Mouse (Mus musculus) lung, adult 2 months (tissue): ENCODE measurements around the gene Plekhg3. TPM values are rescaled to one million over a fixed set of nuclear protein-coding genes. Genes with fewer than 3 reads are reported as not detected.
A peak's percentile ranks its signal among the peaks of the same experiment; 100 is the strongest.

Source experiments
- DNase-seq: peaks from one replicate; pipeline ENCODE4 v3.0.0; 2022
- H3K4me1 ChIP-seq: fragments of 200-500 bp; 2 replicates; pipeline ENCODE4 v1.6.1; 2011; ENCODE audit warnings: low read length; ENCODE audit not compliant: control insufficient read depth, insufficient read depth
- H3K4me3 ChIP-seq: fragments of 200-500 bp; replicated peaks from 2 replicates; pipeline ENCODE3; 2011; ENCODE audit warnings: low read depth, mild to moderate bottlenecking, control low read depth, low read length; ENCODE audit errors: extremely low read depth
- CTCF ChIP-seq: fragments of 200-500 bp; IDR thresholded peaks from 2 replicates; pipeline ENCODE4 v1.5.1; 2011; ENCODE audit warnings: mild to moderate bottlenecking, low read length, control low read depth; ENCODE audit not compliant: insufficient read depth
- POLR2A ChIP-seq: fragments of 200-500 bp; IDR thresholded peaks from 2 replicates; pipeline ENCODE4 v1.6.1; 2011; ENCODE audit warnings: low read depth, mild to moderate bottlenecking, control low read depth, low read length, borderline replicate concordance; ENCODE audit errors: extremely low read depth
- WGBS: fragments of 180-500 bp; shearing (Covaris S2); methylation state at CpG from one replicate; pipeline ENCODE4 v1.1.7; 2018; 5-methylcytosine and 5-hydroxymethylcytosine counted together
- polyA plus RNA-seq: library from polyadenylated mRNA; depleted of rRNA; stranded (reverse); fragments of >200 nt; gene quantifications from 2 replicates; pipeline ENCODE4 v1.2.3, GENCODE M21; 2012

Plekhg3 gene
- polyA plus RNA-seq, 1 experiment, result 20.4 TPM

- peak overlapping the region; percentile 46 for H3K4me3 ChIP-seq
- no peak for DNase-seq
- 31% methylated on average over 9 of the region's 9 CpGs for WGBS
- no peak for TF ChIP-seq POLR2A
- TF ChIP-seq CTCF, result no peak
- peaks cover 2% of the 10 kb centered on the region; the same call in 1 of the 2 replicates for H3K4me1 ChIP-seq
Observed at GRCm38 (mm10) chr12:76534641-76535283, 4.1 kb downstream of the Plekhg3 start.

- Histone ChIP-seq H3K4me1 (peaks cover 2% of the 10 kb centered on the region; the same call in 1 of the 2 replicates), H3K4me3 (peak overlapping the region; percentile 30)
- TF ChIP-seq CTCF (no peak), POLR2A (no peak)
- WGBS, result 57% methylated on average over 9 of the region's 9 CpGs
- no peak for DNase-seq
Observed at GRCm38 (mm10) chr12:76535471-76535900, 4.8 kb downstream of the Plekhg3 start.

GRCm38 (mm10) chr12:76536591-76537153, 6.0 kb downstream of the Plekhg3 start:
- 83% methylated on average over 8 of the region's 8 CpGs for WGBS
- DNase-seq, result no peak
- H3K4me3 ChIP-seq, result no peak overlapping the region
- TF ChIP-seq CTCF (no peak), POLR2A (no peak)
- peaks cover 2% of the 10 kb centered on the region; the same call in 1 of the 2 replicates for H3K4me1 ChIP-seq

- peaks cover 2% of the 10 kb centered on the region; the same call in 1 of the 2 replicates for H3K4me1 ChIP-seq
- DNase-seq, result no peak
- TF ChIP-seq CTCF (no peak), POLR2A (no peak)
- WGBS, result 76% methylated on average over 8 of the region's 8 CpGs
- H3K4me3 ChIP-seq, result no peak overlapping the region
Observed at GRCm38 (mm10) chr12:76537434-76537833, 6.7 kb downstream of the Plekhg3 start.

- 71% methylated on average over 3 of the region's 3 CpGs for WGBS
- no peak overlapping the region for H3K4me3 ChIP-seq
- H3K4me1 ChIP-seq, result peaks cover 2% of the 10 kb centered on the region; the same call in 1 of the 2 replicates
- TF ChIP-seq POLR2A, result no peak
- TF ChIP-seq CTCF, result no peak
- DNase-seq, result no peak
Observed at GRCm38 (mm10) chr12:76540169-76540568, 9.5 kb downstream of the Plekhg3 start.

- no peak for TF ChIP-seq POLR2A
- TF ChIP-seq CTCF, result no peak
- no peak for DNase-seq
- no peak overlapping the region for H3K4me3 ChIP-seq
- 63% methylated on average over 10 of the region's 10 CpGs for WGBS
- peaks cover 3% of the 10 kb centered on the region; the same call in 1 of the 2 replicates for H3K4me1 ChIP-seq
Observed at GRCm38 (mm10) chr12:76540701-76541221, 10.1 kb downstream of the Plekhg3 start.

GRCm38 (mm10) chr12:76541475-76541874, 10.8 kb downstream of the Plekhg3 start:
- no peak overlapping the region for H3K4me3 ChIP-seq
- no peak for DNase-seq
- H3K4me1 ChIP-seq, result peaks cover 7% of the 10 kb centered on the region
- WGBS, result 32% methylated on average over 8 of the region's 8 CpGs
- TF ChIP-seq POLR2A (no peak), CTCF (no peak)

- Histone ChIP-seq H3K4me3 (no peak overlapping the region), H3K4me1 (peaks cover 5% of the 10 kb centered on the region)
- no peak for TF ChIP-seq CTCF
- TF ChIP-seq POLR2A, result no peak
- no peak for DNase-seq
- WGBS, result 57% methylated on average over 6 of the region's 6 CpGs
Observed at GRCm38 (mm10) chr12:76541879-76542278, 11.2 kb downstream of the Plekhg3 start.

- TF ChIP-seq POLR2A, result no peak
- TF ChIP-seq CTCF, result no peak
- no peak overlapping the region for H3K4me3 ChIP-seq
- 67% methylated on average over 15 of the region's 15 CpGs for WGBS
Observed at GRCm38 (mm10) chr12:76545786-76546370, 15.2 kb downstream of the Plekhg3 start.

More at GRCm38 (mm10) chr12:76545786-76546370, 15.2 kb downstream of the Plekhg3 start:
- DNase-seq, result no peak
- peaks cover 5% of the 10 kb centered on the region for H3K4me1 ChIP-seq
